Mouse (Mus musculus): Measurements from ENCODE around the gene Farp1. TPM values are rescaled to one million over a fixed set of nuclear protein-coding genes. Genes with fewer than 3 reads are reported as not detected.
"Not testable (repeated sequence)": the region's sequence is repeated elsewhere in the genome, so short reads cannot be mapped to it uniquely, and the experiment has no call there.

Farp1 gene
- total RNA-seq, 1 experiment from 2014 or later: 0.50 TPM

DNA sequence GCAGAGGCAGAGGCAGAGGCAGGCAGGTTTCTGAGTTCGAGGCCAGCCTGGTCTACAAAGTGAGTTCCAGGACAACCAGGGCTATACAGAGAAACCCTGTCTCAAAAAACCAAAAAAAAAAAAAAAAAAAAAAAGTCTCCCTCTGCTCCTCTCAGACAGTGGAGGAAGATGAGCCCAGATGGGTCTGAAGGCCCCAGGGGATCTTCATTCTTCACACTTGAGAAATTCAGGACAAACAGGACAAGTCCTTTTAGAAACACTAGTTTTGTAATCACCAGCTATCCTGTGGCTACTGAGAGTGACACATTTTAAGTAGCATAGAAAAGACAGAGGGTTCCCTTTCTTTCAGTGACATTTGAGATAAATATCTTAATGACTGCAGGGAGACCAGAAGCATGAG is 95.4 kb downstream of the Farp1 start:
- ATAC-seq (replicated peaks; ENCODE audit: low read depth, poor library complexity, severe bottlenecking): not testable (repeated sequence)

DNA sequence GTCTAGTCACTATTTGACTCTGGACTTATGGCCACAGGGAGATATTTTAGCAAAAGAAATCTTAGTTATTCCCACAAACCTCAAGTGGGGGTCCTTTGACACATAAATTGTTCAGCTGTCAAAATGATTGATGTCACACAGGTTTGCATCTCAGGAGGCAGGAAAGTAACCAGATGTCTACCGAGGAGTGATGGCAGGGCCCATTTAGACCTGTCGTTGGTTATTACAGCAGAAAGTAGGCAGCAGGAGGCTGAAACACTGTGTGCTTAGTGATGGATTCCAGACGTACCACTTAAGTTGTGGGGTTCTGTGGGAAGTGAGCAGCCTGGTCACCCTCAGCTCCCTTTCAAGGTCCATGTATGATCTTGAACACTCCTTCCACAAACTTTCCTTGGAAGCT is 99.4 kb downstream of the Farp1 start:
- ATAC-seq (replicated peaks; ENCODE audit: low read depth, poor library complexity, severe bottlenecking): no peak

DNA sequence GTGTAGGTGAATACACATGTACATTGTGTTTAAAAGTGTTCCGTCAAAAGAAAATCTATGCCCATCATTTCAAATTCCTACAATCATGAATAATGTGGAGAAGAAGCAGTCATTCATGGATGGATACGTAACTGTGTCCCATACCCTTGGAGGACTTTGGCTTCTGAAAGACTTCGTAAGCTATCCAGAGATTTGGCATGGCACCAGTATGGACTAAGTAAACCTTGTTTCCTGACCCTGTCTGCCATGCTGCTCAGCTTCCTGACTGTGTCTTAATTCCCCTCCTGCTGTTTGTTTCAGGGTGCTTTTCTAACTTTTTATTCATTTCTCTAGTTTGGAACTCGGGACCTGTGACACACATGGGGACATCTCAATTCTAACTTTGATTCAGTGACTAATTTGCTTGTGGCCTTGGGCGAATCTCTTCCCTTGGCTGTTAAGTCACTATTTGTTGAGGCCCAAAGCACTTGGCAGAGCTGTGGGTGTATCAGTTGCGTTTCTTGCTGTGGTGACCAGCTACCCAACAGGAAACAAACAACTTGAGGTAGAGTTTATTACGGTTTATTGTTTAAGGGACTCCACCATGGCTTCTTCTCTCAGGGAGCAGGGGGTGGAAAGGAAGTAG is 108.9 kb downstream of the Farp1 start:
- no peak for ATAC-seq (replicated peaks; ENCODE audit: low read depth, poor library complexity, severe bottlenecking)

DNA sequence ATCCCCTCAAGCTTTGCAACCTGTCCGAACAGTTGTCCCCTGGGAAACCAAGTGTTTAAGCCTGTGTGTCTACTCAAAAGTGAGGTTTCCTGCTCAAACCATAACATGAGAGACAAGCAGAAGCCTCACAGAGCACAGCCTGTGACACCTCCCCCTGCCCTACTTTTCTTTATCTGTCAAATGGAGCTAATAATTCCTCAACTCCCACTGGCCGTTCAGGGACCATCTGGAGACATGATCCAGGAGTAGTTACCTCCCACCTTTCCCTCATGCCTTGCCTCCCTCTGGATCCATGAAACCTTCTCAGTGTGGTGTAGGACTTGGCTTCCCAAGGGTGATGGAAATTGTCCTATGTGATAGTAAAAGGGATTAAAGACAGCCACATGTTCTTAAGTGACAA is 109.5 kb downstream of the Farp1 start:
- no peak for ATAC-seq (replicated peaks; ENCODE audit: low read depth, poor library complexity, severe bottlenecking)

DNA sequence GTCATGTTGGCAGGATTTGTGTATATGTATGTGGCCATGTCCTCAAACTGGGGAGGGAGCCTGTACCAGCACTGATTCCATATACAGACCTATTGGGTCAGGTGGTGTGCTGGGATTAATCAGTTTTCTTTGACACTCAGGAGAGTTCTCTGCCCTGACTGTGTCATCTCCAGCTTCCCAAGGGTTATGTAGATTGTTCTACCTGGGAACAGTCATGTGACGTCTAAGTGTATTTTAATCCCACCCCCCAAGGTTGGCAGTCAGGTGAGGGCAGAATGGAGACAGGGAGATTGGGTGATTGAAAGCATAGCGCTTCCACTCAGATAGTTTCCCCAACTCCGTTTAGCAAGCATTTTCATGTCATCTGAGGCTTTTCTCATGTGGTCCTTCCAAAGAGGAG is 110.3 kb downstream of the Farp1 start:
- ATAC-seq (replicated peaks; ENCODE audit: low read depth, poor library complexity, severe bottlenecking): no peak

DNA sequence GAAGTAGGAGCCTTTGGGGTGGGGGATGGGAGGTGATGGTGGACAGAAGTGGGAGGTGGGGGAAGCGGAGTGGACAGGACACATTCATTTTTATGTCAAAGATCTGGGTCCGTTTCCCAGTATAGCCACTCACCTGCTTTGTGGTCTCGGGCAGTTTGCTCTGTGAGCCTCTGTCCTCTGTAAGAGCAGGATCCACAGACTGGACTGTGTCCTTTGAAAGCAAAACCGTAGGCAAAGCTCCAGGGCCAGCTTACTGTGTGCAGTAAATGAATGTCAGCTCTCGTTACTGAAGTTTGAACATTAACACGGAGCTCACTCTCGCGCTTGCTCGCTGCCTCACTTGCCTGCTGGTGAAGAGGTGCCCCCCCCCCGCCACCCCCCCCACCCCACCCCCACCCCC is 110.7 kb downstream of the Farp1 start:
- no peak for ATAC-seq (replicated peaks; ENCODE audit: low read depth, poor library complexity, severe bottlenecking)

DNA sequence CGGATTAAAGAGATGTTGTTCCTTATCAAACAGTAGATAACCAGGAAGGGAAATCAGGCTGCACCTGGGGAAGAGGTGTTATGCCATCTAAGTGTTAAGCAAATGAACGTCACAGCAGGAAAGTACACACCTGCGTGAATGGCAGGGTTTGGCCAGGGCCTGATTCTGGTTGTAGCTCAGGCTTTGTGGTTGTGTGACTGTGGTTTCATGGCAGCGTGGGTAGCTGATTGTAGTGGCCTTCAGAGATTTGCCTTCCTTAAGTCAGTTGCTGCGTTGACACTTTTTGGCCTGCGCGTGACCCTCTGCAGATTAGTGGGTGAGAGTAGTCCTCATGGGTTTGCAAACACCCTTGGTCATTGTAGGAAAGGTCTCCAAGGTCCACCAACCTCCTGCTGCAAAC is 111.2 kb downstream of the Farp1 start:
- ATAC-seq (replicated peaks; ENCODE audit: low read depth, poor library complexity, severe bottlenecking): 0 out of 2 replicates have a peak, but pooled peaks have one; percentile 39

DNA sequence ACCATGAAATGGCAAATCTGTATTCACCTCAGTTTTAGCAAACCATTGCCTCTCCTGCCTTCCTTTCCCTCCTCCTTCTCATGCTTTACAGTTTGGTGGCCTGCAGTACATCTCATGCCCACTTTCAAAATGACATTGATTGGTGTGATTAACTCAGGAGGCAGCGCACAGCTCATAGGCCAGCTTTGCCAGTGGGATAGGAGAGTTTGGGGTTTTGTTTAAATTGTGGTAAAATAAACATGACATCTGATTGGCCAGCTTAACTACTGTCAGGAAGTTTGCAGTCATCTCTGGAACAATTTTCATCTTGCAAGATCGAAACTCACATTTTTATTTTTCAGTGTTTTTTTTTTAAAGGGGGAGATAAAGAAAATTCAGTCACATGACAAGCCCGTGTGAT is 112.0 kb downstream of the Farp1 start:
- no peak for ATAC-seq (replicated peaks; ENCODE audit: low read depth, poor library complexity, severe bottlenecking)

DNA sequence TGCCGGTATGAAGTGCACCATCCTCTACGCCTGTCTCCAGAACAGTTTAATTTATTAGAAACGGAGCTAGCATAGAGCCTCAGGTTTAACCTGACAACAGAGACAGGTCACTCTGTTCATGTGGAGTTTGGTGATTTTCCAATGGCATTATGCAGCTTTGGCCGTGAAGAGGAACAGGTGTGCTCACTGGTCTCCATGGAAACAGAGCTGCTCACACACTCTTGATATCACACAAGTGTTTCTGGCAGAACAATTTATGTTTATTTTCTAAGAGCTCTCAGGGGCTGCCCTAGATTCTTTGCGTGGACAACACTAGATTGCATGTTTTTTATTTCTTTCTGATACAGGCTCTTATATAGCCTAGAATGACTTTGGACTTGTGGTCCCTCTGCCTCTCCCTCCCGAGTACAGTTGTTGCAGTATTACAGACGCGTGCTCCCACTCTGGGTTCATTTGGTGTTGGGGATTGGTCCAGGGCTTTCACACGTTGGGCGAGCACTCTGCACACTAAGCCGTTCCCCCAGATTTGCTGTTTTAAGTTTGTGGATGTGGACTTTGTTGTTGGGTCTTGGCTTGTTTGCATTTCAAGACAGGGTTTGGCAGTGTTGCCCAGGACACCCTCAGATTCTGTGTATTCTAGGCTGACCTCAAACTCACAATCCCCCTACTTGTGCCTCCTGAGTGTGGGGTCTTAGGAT is 113.2 kb downstream of the Farp1 start:
- no peak for ATAC-seq (replicated peaks; ENCODE audit: low read depth, poor library complexity, severe bottlenecking)

DNA sequence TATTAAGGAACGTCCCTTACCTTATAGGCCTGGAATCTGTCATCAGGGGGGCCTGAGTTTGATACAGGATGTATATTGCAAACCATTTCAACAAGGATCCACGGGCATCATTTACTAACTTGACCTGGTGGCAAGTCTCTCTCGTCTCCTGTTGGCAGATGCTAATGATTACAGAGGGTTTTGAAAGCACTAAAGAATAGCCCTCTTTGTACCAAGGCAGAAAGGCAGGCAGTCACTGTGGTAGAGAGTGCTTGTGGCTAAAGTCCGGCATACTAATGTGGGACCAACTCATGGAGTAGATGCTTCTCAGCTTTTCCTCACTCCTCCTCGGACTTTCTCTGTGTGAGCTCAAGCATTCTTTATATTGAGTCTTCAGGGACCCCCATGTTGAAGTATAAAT is 115.0 kb downstream of the Farp1 start:
- ATAC-seq (replicated peaks; ENCODE audit: low read depth, poor library complexity, severe bottlenecking): no peak

DNA sequence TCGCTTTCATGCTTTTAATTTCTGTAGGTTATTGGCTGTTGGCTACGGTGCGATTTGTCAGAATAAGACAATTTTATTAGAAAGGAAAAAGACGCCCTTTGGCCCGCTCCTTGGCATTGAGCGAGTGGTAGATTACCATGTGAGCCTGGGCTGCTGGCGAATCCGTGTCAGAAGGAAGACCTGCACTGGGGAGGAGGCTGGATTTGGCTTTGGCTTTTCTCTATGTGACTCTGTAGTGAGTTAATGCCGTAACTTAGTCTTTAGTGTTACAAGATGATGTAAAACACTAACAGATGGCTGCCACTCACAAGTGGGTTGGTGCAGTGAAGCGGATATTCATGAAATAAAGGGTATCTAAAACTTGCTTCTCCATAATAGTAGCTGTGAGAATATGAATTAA is 116.8 kb downstream of the Farp1 start:
- ATAC-seq (replicated peaks; ENCODE audit: low read depth, poor library complexity, severe bottlenecking): no peak

DNA sequence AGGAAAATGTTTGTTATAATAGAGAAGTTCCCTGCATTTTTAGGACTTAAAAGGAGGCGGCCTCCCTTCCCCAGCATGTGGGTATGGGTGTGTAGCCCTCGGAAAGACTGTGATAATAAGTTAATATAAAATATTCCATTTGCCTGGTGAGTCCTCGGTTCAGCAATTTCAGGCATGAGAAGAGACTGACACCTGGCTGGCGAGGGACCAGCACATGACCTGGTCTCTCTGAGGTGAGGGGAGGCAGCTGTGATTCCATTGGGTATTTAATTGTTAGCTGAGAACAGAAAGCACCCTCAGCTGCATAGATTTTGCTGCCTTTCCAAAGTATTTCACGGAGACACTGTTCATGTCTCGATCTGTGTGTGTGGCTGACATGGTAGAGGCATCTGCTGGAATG is 117.8 kb downstream of the Farp1 start:
- ATAC-seq (replicated peaks; ENCODE audit: low read depth, poor library complexity, severe bottlenecking): no peak

DNA sequence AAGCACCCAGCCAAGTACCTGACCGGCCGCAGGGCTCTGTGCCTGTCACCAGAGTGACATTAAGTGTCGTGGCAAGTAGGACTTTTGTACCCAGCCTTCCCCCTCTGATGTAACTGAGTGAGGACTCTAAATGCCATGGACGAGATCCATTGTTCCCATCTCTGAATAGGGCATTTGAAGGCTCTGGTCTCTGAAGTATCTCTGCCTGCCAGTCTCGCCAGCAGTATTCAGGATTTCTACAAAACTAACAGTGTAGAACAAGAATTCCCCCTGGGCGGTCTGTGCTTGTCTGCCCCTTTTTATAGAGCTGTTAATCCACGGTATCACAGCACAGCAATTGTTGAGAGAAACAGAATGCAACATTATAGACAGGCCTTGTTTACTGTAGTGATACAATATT is 118.3 kb downstream of the Farp1 start:
- ATAC-seq (replicated peaks; ENCODE audit: low read depth, poor library complexity, severe bottlenecking): no peak

DNA sequence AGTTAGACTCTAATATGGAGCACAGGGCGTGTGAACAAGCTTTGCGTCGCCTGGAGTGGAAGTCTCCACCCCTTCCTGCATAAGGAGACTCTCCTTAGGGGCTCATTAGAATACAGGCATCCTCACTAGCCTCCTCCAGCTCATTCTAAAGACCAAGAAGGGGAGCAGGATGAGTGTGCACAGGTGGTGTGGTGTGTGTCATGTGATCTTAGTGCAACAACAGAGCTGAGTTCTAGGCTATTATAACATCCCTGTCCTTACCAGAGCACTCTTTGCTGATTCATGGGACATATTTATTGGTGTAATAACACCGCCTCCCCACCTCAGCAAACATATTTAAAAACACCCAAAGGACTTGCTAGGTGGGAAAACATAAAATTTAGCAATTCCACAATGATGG is 120.2 kb downstream of the Farp1 start:
- no peak for ATAC-seq (replicated peaks; ENCODE audit: low read depth, poor library complexity, severe bottlenecking)

DNA sequence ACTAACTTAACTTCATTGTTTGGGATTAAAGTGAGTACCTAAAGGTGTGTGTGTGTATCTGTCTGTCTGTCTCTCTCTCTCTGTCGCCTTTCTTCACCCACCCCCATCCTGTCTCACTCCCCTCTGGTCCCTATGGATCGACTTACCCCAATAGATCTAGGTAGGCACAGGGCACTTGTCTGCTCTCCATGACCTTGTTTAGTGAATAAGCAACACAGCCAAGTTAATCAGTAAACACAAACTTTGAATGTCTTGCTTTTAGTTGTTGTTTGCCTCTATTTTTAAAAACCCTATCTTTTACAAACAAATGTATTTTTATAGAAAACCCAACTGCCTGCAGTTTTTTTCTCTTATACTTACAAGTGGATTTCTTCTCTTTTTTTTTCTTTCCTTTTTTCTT is 123.6 kb downstream of the Farp1 start:
- no peak for ATAC-seq (replicated peaks; ENCODE audit: low read depth, poor library complexity, severe bottlenecking)

DNA sequence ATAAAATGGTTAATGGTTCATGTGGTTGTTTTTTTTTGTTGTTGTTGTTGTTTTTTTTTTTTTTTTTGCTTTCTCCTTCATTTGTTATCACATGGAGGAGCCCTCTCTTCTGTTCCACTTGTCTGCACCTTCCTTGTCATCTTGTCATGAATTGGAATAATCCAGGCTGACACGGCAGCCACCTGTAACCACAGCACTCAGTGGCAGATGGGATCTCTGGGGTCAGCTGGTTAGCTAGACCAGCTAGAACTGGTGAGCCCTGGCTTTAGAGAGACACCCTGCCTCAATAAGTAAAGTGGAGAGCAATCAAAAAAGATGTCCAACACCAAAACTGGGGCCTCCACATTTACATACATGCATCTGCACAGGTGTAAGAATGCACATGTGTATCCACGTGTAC is 127.8 kb downstream of the Farp1 start:
- ATAC-seq (replicated peaks; ENCODE audit: low read depth, poor library complexity, severe bottlenecking): no peak

DNA sequence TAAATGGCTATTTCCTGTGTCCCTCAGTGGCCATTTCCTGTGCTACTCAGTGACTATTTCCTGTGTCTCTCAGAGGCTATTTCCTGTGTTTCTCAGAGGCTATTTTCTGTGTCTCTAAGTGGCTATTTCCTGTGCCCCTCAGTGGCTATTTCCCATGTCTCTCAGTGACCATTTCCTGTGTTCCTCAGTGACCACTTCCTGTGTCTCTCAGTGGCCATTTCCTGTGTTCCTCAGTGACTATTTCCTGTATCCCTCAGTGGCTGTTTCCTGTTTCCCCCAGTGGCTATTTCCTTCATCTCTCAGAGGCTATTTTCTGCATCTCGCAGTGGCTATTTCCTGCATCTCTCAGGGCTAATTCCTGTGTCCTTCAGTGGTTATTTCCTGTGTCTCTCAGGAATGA is 129.9 kb downstream of the Farp1 start:
- peak; percentile 42 for ATAC-seq (replicated peaks; ENCODE audit: low read depth, poor library complexity, severe bottlenecking)

DNA sequence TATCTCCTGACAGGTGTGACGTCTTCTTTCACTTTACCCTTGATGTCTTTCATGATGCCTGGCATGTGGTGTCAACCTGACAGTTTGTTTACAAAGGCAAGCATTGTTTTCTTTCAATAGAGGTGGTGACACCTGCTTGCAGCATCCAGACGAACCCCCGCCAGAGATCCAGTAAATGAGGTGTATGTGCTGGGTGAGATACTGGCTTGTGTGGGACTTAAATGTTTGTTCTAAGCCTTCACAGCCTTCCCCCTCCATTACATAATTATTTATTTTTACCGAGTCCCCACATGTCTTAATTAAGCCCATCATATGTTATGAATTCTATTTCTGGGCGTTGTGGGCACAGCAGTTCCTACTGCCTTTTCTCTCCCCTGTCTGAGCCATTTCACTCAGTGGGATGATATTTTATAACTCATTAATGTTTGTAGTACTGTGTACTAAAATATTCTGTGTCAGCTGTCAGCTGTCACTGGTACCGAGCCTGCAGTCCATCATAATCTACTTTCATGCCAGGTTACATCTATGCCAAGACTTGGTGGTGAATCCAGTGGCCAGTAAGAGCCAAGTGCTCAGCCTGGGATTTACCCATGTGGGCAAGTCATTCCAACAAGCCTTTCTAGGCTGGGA is 130.5 kb downstream of the Farp1 start:
- ATAC-seq (replicated peaks; ENCODE audit: low read depth, poor library complexity, severe bottlenecking): no peak

DNA sequence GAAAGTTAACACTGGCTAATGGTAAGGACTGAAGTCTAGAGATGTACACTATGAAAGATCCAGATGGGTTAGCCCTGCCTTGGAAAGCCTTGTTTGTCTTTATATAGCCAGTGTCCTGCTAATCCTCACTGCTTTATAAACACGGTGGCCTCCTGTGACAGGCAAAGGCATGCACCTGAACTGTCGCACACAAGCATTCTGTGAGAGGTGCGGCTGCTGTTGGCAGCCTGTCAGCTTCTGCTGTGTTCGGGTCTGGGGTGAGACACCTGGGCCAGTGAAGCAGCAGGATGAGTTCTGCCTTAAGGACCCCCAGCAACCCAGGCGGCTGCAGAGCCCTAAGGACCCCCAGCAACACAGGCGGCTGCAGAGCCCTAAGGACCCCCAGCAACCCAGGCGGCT is 131.0 kb downstream of the Farp1 start:
- ATAC-seq (replicated peaks; ENCODE audit: low read depth, poor library complexity, severe bottlenecking): no peak

DNA sequence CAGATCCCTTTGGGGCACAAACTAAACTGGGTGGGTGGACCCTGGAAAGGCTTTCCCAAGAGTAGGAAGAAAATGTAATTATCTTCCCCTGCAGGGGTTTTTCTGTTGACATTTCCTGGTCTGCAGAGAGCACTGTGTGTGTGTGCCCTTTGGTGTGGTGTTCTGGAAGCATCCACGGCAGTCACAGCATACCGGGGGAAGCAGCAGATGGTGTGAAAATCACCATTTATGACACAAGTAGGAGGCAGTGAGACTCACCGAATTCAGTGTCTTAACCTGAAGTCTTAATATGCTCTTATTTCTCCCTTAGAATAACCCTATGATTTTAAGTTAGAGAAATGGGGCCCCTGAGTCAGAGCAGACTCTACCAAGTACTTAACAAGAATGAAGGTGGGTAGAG is 133.7 kb downstream of the Farp1 start:
- ATAC-seq (replicated peaks; ENCODE audit: low read depth, poor library complexity, severe bottlenecking): no peak

DNA sequence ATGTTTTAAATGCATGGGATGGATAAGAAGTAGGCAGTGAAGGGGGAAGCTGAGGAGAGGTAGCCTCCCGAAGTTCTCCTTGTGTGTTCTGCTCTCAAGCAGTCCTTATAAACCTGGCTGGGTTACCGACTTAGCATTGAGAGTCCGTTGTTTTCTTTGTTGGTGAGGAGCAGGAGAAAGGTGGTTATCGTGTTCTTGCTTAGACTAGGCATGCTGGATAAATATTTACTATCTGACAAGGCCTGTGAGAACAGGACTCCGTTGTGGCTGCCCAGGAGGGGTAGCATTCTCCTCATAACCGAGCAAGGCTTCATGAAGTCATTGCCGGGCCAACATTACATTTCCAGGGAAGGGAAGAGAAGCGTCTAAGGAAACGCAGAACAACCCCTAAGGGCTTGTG is 135.3 kb downstream of the Farp1 start:
- ATAC-seq (replicated peaks; ENCODE audit: low read depth, poor library complexity, severe bottlenecking): no peak
